Comparison of ENCODE assay signal across 21 mouse cellular contexts in genomic region chr5:4303616-4304015, GRCm38 (mm10).
"Had no signal": no experiment of that assay in that cellular context is flagged by ENCODE, and none has a peak within 500 bp of the region (broad histone marks: within the 10 kb centered on the region; RNA-seq: fewer than 3 reads in every experiment).

No protein-coding gene starts in this region.

- H3K4me1 ChIP-seq: limb, embryonic 15.5 days; megakaryocyte, embryonic 14.5 days had no signal

- ATAC-seq: liver, postnatal 0 days; lung, postnatal 0 days; midbrain, embryonic 13.5 days; midbrain, embryonic 16.5 days had no signal

- H3K27ac ChIP-seq: kidney, postnatal 0 days; layer of hippocampus, adult 2 months; limb, embryonic 12.5 days; limb, embryonic 15.5 days; liver, embryonic 14.5 days; macrophage; midbrain, embryonic 10.5 days; midbrain, embryonic 13.5 days; neural tube, embryonic 13.5 days had no signal

- DNase-seq: kidney, postnatal 25 days; layer of hippocampus, adult 9-11 months; liver, postnatal 0 days; lung, embryonic 14.5 days; retina, postnatal 1 day; thymus, adult 18-20 months; thymus, postnatal 36 days had no signal

- H3K4me2 ChIP-seq: limb, embryonic 12.5 days; limb, embryonic 15.5 days; liver, embryonic 11.5 days; lung, embryonic 14.5 days; midbrain, embryonic 13.5 days; neural tube, embryonic 13.5 days had no signal

- H3K27me3 ChIP-seq: limb, embryonic 12.5 days; limb, embryonic 15.5 days; megakaryocyte, embryonic 14.5 days; midbrain, embryonic 13.5 days; neural tube, embryonic 13.5 days had no signal

- H3K9ac ChIP-seq: limb, embryonic 12.5 days; limb, embryonic 15.5 days; liver, embryonic 14.5 days; liver, postnatal 0 days; lung, embryonic 14.5 days; midbrain, embryonic 13.5 days; neural tube, embryonic 13.5 days had no signal

- H3K36me3 ChIP-seq: limb, embryonic 12.5 days; limb, embryonic 15.5 days; midbrain, embryonic 10.5 days; midbrain, embryonic 13.5 days; neural tube, embryonic 13.5 days had no signal

- H3K4me3 ChIP-seq: layer of hippocampus, adult 2 months; limb, embryonic 12.5 days; limb, embryonic 15.5 days; megakaryocyte, embryonic 14.5 days; midbrain, embryonic 10.5 days; midbrain, embryonic 13.5 days; myocyte; neural tube, embryonic 13.5 days had no signal

- H3K9me3 ChIP-seq: limb, embryonic 12.5 days; limb, embryonic 15.5 days; midbrain, embryonic 10.5 days; midbrain, embryonic 13.5 days; neural tube, embryonic 13.5 days had no signal
